Mouse (Mus musculus) layer of hippocampus, adult 9-10 months (tissue): ENCODE results near the gene Snx5.

Source experiments
- DNase-seq: peaks from one replicate; pipeline ENCODE4 v3.0.0; 2022; ENCODE audit warnings: low spot score

Snx5 gene

GRCm38 (mm10) chr2:144228521-144229346, 42.0 kb downstream of the Snx5 start:
- no peak for DNase-seq

DNA sequence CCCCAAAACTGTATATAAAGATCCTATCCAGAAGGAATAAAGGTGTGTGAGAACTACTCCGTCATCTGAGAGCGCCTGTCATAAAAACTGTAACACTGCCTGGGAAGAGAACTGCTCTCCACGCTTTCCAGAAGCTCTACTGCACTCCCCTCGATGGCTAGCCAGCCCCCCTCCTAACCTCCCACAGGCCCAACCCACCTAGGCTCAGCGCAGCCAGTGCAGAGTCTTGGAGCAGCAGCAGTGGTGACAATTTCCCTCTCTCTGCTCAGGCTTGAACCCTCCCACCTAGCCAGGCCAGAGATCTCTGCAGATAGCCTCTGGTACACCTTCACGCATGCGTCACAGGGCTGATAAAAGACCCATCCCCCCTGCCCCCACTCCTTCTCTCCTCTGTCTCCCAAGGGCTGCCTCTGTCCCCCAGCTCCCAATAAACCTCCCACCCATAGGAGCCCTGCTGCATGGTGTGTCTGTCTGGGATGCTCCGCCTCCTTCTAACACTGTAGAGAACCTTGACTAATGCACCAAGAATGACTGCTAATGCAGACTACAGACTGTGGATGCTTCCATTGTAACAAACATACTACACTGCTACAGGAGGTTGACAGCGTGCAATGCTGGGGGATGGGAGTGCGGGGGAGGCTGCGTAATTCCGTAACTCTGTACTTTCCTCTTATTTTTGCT, 43.7 kb downstream of the Snx5 start:
- no peak for DNase-seq

DNA sequence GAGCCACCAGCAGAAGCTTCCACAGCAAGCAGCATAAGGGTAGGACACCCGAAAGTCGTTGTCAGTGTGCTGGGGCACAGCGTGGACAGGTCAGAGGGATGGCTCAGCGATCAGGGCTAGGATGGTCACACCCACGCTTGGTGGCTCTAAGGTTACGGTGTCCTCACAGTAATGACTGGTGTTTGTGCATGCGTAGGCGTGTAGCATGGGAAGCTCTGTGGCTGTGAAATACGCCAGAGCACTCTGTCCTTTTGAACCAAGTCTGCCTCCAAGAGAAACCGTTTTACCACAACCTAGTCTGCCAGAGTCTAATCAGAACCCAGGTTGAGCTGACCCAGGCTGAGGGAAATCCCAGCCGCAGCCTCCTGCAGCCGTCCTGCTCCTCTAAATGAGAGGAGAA, 46.4 kb downstream of the Snx5 start:
- DNase-seq: no peak

DNA sequence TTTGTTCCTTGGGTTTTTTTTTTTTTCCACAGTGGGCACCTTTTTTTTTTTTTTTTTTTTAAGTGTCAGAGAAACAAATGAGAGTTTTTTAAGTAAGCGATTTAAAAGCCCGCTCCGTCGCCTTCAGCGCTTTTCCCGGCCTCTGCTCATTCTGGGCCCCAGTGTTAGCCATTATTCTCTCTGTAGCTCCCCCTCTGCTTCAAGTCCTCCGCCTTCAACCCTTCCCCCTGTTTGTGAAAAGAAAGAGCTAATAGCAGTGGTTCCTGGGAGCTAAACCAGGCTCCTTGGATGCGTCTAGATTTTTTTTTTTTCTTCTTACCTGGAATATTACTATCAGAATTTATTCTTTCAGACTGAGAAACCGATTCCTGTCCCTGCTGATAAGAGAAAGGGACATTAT, 55.1 kb downstream of the Snx5 start:
- no peak for DNase-seq

- DNase-seq: no peak
Measured at GRCm38 (mm10) chr2:144215195-144215594, 55.5 kb downstream of the Snx5 start.

GRCm38 (mm10) chr2:144214508-144215185, 56.1 kb downstream of the Snx5 start:
- no peak for DNase-seq

GRCm38 (mm10) chr2:144213803-144214202, 56.9 kb downstream of the Snx5 start:
- DNase-seq: no peak

DNA sequence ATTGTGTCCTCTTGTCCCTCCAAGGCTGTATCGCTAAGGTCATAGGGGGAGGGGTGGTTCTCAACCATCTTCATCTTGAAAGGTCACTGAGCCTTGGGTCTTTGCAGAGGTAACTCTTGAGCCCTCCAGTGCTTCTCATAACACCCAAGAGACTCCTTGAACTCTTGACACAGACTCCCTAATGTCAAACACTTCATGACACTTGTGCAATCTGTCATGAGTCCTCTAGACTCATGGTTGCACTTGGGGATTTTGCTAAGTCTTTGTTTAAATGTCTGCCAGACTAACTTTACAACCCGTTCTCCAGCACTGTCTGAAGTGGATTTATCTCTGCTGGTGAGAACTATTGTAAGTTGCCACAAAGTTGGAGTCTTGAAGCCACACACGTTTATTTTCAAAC, 61.3 kb downstream of the Snx5 start:
- DNase-seq: no peak

GRCm38 (mm10) chr2:144207365-144207764, 63.3 kb downstream of the Snx5 start:
- no peak for DNase-seq

DNA sequence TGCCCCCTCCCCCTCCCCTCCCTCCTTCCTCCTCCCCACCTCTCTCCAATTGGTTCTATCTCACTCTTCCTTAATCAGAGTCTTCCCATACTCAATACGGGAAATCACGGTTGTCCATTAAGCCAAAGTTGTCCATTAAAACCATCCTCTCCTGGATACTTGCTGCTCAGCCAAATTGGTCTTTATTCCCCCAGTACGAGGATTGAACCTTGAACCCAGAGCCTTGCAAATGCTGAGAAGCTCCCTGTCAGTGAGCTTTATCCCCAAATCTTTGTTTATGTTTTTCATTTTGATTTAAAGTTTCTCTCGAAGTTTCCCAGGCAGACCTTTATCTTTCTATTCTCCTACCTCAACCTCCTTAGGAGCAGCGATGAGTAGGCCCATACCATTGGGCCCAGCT, 67.7 kb downstream of the Snx5 start:
- no peak for DNase-seq

DNA sequence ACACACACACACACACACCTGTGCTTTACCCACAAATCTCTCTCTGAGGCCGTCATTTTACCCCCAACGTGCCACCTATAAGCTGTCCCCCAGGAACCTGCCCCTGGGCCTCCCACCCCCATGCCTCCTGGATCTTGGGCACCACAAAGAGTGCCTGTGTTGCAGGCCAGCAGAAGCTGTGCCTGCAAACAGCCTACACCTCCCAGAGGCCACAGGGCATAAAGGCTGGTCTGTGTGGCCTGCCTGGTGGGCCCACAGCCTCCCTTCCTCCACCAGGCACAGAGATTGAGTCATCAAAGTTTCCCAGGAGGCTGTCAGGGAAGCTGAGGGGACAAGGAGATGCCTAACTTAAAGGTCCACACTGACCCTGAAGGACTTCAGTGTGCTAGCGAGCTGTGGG, 68.1 kb downstream of the Snx5 start:
- DNase-seq: no peak

GRCm38 (mm10) chr2:144202151-144202550, 68.6 kb downstream of the Snx5 start:
- DNase-seq: no peak
